Mouse (Mus musculus) forebrain, embryonic 12.5 days (tissue): ENCODE measurements around the gene Ms4a2. TPM values are rescaled to one million over a fixed set of nuclear protein-coding genes. Genes with fewer than 3 reads are reported as not detected.

Experiments used
- polyA plus RNA-seq: library from polyadenylated mRNA; unstranded; fragments of >200 nt; fragmentation: Nextera tagmentation; extraction: Ambion mirVana; gene quantifications from 2 replicates; pipeline ENCODE4 v1.2.1, GENCODE M21; 2016

The Ms4a2 gene
- polyA plus RNA-seq, 1 experiment from 2014 or later = not detected

Other genes with a start within 250 kb of the Ms4a2 start
- gene Ms4a4a, start 248.2 kb downstream of the Ms4a2 start, polyA plus RNA-seq = 1.4 and 2.4 TPM in 2 replicates
- gene Ms4a4c, start 218.9 kb downstream of the Ms4a2 start, polyA plus RNA-seq = not detected in 2 replicates
- not detected in 2 replicates for gene Ms4a4b, start 180.2 kb downstream of the Ms4a2 start, polyA plus RNA-seq
- 1.6 and 1.8 TPM in 2 replicates for gene Ms4a6c, start 154.4 kb downstream of the Ms4a2 start, polyA plus RNA-seq
- gene Gm8369, start 137.8 kb downstream of the Ms4a2 start, polyA plus RNA-seq = not detected in 2 replicates
- 1.6 and 2.1 TPM in 2 replicates for gene Ms4a6b, start 107.2 kb downstream of the Ms4a2 start, polyA plus RNA-seq
- not detected in 2 replicates for gene Ms4a4d, start 86.9 kb downstream of the Ms4a2 start, polyA plus RNA-seq
- gene Ms4a6d, start 18.9 kb downstream of the Ms4a2 start, polyA plus RNA-seq = 1.4 and 1.7 TPM in 2 replicates
- not detected in 2 replicates for gene Ms4a3, start 17.1 kb upstream of the Ms4a2 start, polyA plus RNA-seq
- gene Oosp2, start 36.8 kb upstream of the Ms4a2 start, polyA plus RNA-seq = not detected in 2 replicates
- not detected in 2 replicates for gene Oosp1, start 67.4 kb upstream of the Ms4a2 start, polyA plus RNA-seq
- gene Oosp3, start 73.3 kb upstream of the Ms4a2 start, polyA plus RNA-seq = not detected in 2 replicates
- gene Gif, start 123.8 kb upstream of the Ms4a2 start, polyA plus RNA-seq = not detected in 2 replicates
- gene Mrpl16, start 146.7 kb upstream of the Ms4a2 start, polyA plus RNA-seq = 43.6 and 49.0 TPM in 2 replicates
- 7.5 and 8.1 TPM in 2 replicates for gene Stx3, start 195.7 kb upstream of the Ms4a2 start, polyA plus RNA-seq
- gene Olfr1417, start 215.5 kb upstream of the Ms4a2 start, polyA plus RNA-seq = not detected in 2 replicates
- gene Olfr1418, start 237.3 kb upstream of the Ms4a2 start, polyA plus RNA-seq = not detected in 2 replicates